Mouse (Mus musculus) adrenal gland (tissue): Measurements from ENCODE around the gene Glg1.

Experiments used
- intact Hi-C: fragments of 180-260 bp; cut with DNase I; formaldehyde crosslinking; loops from one replicate; pipeline ENCODE4 v1.15.1; 2025
- microRNA-seq, 2 experiments: library from miRNA; unstranded; fragments of <30 nt; microRNA quantifications; one replicate each; pipeline ENCODE4; 2019

Gene Glg1

DNA sequence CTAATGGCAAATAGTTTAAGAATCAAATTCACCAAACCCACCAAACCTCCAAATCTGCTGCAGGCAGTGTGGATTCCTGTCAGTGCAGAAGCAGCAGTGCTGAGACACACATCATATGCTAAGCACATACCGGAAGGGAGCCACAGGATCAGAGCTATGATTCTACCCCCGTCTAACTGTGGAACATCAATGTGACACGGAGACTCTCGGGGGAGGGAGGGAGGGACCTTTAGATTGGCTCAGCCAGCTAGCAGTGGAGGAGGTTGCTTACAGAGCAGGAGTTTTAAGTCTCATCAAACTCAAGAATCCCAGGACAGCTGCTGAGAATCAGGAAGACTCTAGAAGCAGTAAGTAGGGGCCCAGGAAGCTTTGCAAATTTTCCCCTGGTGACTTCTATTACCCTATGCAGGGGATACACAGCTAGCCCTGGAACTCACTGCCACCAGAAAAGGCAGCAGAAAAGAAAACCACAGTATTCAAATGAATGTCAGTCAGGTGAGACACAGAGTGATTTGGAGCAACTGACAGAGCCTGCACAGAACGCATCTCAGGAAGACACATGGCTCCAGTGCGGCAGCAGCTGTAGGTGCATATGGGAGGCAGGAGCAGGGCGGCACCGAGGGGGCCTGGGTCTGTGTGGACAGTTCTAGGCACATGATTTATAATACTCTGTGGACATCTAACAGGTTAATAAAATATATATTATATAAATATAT, 103.1 kb downstream of the Glg1 start:
- intact Hi-C loops, result no loop called here

DNA sequence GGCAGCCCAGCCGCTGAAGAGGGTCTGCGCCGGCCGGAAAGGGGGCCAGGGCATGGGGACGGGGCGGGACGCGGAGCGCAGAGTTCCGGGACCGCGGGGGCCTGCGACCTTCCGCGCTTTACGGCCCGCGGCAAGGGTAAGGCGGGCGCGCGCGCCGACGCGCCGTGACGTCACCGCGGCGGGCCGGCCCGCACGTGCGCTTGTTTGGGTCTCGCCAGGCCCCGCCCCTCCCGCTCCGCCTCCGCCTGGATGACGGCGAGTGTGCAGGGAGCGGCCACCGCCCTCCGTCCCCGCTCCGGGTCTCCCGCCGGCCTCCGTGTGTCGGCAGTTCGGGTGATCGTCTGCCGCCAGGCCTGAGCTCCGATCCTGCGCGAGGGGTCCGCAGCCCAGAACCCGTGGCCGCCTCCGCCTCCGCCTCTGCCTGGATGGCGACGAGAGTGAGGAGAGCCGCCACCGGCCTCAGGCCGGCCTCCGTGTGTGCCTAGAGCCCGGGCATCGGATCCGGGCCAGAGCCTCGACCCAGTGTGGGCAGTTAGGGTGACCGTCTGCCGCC, 113.5 kb downstream of the Glg1 start:
- intact Hi-C loops, result loop anchor here (5.0 kb wide), 1 partner anchor 53 kb away; the partner anchor contains the start of genes Clec18a and Pdpr

DNA sequence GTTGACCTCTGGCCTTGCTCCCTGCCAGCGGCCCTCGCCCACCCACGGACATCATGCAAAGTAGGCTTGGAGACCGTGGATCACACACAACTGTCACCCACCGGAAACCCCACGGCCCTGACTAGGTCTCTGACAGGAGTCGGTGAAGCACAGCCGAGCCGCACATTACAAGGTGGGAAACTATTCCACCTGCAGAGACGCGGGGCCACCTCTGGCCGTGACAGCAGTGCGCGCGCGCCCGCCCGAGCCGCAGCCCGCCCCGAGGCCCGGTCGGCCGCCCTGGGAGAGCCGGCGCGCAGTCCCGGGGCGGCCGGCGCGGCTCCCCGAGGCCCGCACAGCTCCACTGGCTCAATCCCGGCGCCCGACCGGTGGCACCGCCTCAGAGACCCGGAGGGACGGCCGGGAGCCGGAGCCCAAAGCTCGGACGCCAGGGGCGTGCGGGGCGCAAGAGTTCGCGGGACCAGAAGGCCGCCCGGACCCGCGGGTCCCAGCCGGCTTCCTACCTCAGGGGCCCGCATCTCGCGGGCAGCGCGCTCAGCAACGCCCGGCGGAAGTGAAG, 114.0 kb downstream of the Glg1 start:
- intact Hi-C loops, result loop anchor here (5.0 kb wide), 1 partner anchor 53 kb away; the partner anchor contains the start of genes Clec18a and Pdpr

DNA sequence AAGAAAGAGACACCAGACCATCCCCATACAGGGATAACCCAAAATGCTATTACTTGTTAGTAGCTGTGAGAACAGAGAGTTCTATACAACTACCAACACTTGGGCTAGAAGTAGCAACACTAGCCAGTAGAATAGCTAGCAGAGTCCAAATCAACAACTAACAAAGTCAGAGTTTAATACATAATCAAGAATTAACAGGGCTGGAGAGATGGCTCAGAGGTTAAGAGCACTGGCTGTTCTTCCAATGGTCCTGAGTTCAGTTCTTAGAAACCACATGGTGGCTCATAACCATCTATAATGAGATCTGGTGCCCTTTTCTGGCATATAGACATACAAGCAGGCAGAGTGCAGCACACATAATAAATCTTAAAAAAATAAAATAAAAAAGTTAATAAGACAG, 116.5 kb downstream of the Glg1 start:
- intact Hi-C loops, result no loop called here

DNA sequence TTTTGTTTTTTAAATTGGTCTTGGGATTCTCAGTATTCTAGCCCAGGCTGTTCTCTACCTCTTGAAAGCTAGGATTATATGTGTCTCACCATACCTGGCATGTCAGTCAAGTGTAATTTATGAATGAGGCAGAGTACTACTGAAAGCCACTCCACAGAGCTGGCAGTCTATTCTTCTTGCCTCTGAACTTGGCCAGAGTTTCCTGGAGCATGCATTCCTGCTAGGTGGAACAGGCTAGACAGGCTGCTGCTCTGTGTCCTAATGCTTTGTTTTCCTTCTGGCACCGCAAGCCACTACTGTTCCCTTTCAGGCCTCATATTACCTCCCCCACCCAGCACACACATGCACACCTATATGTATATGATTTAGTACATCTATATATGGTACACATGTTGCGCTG, 128.3 kb downstream of the Glg1 start:
- intact Hi-C loops, result loop anchor here (5.0 kb wide), 1 partner anchor 42 kb away; no protein-coding TSS in a partner anchor

DNA sequence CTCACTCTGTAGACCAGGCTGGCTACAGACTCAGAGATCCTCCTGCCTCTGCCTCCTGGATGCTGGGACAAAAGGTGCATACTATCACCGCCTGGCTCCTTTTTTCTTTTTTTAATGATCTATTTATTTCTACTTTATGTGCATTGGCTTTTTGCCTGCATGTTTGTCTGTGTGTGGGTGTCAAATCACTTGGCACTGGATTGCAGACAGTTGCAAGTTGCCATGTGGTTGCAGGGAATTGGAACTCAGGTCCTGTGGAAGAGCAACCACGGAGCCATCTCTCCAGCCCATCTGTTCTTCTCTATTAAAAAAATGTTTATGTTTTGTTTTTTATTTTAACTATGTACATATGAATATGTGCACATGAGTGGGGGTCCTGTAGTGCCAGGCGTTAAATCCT, 139.5 kb downstream of the Glg1 start:
- intact Hi-C loops, result no loop called here

DNA sequence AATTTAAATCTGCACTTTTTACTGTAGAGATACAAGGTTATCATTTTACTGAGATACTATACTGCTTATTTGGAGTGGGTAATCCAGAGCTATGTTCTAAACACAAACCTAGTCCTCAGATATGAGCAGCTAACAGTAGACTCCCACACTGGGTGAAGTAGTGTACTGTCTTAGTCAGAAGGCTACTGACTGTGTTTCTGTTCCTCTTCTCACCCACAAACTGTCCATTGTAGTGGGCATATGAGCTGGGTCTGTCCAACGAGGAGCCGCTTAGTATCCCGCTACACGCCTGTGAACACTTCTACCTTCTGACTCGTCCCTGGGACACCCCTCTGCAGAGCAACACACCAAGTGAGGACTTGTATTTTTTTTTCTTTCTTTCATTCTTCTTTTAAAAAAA, 144.1 kb downstream of the Glg1 start:
- intact Hi-C loops, result no loop called here

Small RNAs within 50 kb of the gene (microRNA-seq; reads per million reads assigned to microRNA genes)
- gene Gm23193, result 0 reads per million in 2 experiments
